Mouse (Mus musculus) neural tube, embryonic 13.5 days (tissue): ENCODE data around the gene Creb3. TPM values are rescaled to one million over a fixed set of nuclear protein-coding genes. Genes with fewer than 3 reads are reported as not detected.
"Not testable (repeated sequence)": the region's sequence is repeated elsewhere in the genome, so short reads cannot be mapped to it uniquely, and the experiment has no call there.

Experiments used
- ATAC-seq: fragments of 200-750 bp; cut with Nextera tagmentation; 2 replicates; pipeline ENCODE4 v1.8.0; 2017; ENCODE audit warnings: low read depth, mild to moderate bottlenecking, moderate TSS enrichment, moderate library complexity
- H3K27ac ChIP-seq: fragments of 300-500 bp; sonication (generic); replicated peaks from 2 replicates; pipeline ENCODE4 v1.5.1; 2015; ENCODE audit warnings: moderate library complexity, mild to moderate bottlenecking, inconsistent platforms
- H3K27me3 ChIP-seq: fragments of 300-500 bp; sonication (generic); 2 replicates; pipeline ENCODE4 v1.6.1; 2015; ENCODE audit warnings: mild to moderate bottlenecking, inconsistent platforms
- H3K36me3 ChIP-seq: fragments of 300-500 bp; sonication (generic); 2 replicates; pipeline ENCODE4 v1.6.1; 2015; ENCODE audit warnings: mild to moderate bottlenecking, inconsistent platforms
- H3K4me1 ChIP-seq: fragments of 300-500 bp; sonication (generic); replicated peaks from 2 replicates; pipeline ENCODE4 v1.6.1; 2015; ENCODE audit warnings: inconsistent platforms
- H3K4me2 ChIP-seq: fragments of 300-500 bp; sonication (generic); 2 replicates; pipeline ENCODE4 v1.6.1; 2015; ENCODE audit warnings: inconsistent platforms, mild to moderate bottlenecking, moderate library complexity
- H3K4me3 ChIP-seq: fragments of 300-500 bp; sonication (generic); 2 replicates; pipeline ENCODE4 v1.5.1; 2015; ENCODE audit warnings: mild to moderate bottlenecking, inconsistent platforms
- H3K9ac ChIP-seq: fragments of 300-500 bp; sonication (generic); 2 replicates; pipeline ENCODE4 v1.6.1; 2015; ENCODE audit warnings: moderate library complexity, mild to moderate bottlenecking, inconsistent platforms
- H3K9me3 ChIP-seq: fragments of 300-500 bp; sonication (generic); 2 replicates; pipeline ENCODE4 v1.6.1; 2016; ENCODE audit warnings: inconsistent platforms
- WGBS: fragments of 180-500 bp; shearing (Covaris S2); methylation state at CpG from one replicate; pipeline ENCODE4 v1.1.7; 2015; 5-methylcytosine and 5-hydroxymethylcytosine counted together
- polyA plus RNA-seq: library from polyadenylated mRNA; unstranded; fragments of >200 nt; fragmentation: Nextera tagmentation; extraction: Ambion mirVana; gene quantifications from 2 replicates; pipeline ENCODE4 v1.2.1, GENCODE M21; 2015

Gene Creb3
- polyA plus RNA-seq, 1 experiment from 2014 or later: 88.9 TPM

DNA sequence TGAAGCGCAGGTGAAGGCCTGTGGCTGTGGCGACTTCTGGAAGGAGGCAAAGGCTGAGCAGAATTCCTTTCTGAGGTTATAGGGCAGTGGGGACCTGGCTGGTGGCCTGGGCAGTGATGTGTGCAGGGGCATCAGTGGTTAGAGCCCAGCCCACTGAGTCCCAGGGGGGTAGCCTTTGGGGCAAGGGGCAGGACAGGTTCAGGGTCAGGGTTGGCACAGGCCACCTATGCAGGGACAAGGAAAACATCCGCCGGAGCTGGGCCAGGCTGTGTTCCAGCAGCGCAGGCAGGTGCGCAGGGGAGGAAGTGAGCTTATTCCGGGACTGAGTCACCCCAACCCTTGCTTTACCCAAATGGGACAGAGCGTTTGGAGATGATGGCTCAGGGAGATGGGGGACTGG, 24.3 kb downstream of the Creb3 start:
- H3K27me3 ChIP-seq: no peaks in the 10 kb centered on the region
- H3K4me2 ChIP-seq: no peak overlapping the region
- WGBS: 80% methylated on average over 8 of the region's 8 CpGs
- ATAC-seq: no peak; the same call in 1 of the 2 replicates
- H3K27ac ChIP-seq: no peak overlapping the region
- no peak overlapping the region for H3K9ac ChIP-seq
- H3K36me3 ChIP-seq: peaks cover 35% of the 10 kb centered on the region
- H3K4me1 ChIP-seq: no peaks in the 10 kb centered on the region
- no peaks in the 10 kb centered on the region for H3K9me3 ChIP-seq
- H3K4me3 ChIP-seq: no peak overlapping the region

DNA sequence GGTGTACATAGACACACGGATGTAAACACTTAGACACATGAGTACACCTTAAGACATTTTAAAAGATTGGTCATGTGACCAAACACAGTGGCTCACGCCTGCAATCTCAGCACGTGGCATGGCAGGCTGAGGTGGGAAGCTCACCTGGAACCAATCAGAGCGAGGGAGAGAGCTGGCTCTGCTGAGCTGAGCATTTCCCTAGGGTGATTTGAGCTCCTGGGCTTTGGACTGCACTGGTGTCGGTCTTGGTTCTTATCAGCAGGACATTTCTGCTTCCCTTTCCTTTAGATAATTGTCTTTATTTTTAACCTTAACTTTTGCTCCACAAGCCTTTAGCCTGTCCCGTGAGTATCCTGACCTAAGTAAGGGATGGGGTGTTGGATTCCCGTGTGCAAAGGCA, 25.5 kb downstream of the Creb3 start:
- H3K4me2 ChIP-seq: no peak overlapping the region
- no peaks in the 10 kb centered on the region for H3K27me3 ChIP-seq
- 64% methylated on average over 7 of the region's 7 CpGs for WGBS
- H3K9ac ChIP-seq: no peak overlapping the region
- no peak for ATAC-seq
- H3K9me3 ChIP-seq: no peaks in the 10 kb centered on the region
- H3K27ac ChIP-seq: no peak overlapping the region
- no peak overlapping the region for H3K4me3 ChIP-seq
- no peaks in the 10 kb centered on the region for H3K4me1 ChIP-seq
- peaks cover 22% of the 10 kb centered on the region for H3K36me3 ChIP-seq

DNA sequence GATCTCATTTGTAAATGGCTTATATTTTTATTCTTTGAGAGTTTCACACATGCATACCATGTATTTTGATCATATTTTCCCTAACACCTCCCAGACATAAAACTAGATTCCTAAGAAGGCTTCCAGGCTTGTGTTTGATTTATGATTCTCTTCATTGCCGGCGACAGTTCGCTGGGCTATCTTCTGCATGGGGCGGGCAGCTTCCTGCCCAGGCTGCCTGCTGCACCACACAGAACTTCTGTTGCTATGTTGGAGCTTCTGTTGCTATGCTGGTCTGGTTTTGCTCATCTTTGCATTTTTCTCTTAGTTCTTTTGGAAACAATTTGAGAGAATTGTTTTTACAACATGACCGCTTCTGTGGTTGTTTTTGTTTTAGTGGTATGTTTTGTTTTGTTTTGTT, 29.4 kb downstream of the Creb3 start:
- no peak overlapping the region for H3K9ac ChIP-seq
- H3K27ac ChIP-seq: no peak overlapping the region
- no peaks in the 10 kb centered on the region for H3K36me3 ChIP-seq
- no peak overlapping the region for H3K4me3 ChIP-seq
- H3K4me2 ChIP-seq: no peak overlapping the region
- H3K27me3 ChIP-seq: no peaks in the 10 kb centered on the region
- ATAC-seq: no peak
- no peaks in the 10 kb centered on the region for H3K9me3 ChIP-seq
- WGBS: 74% methylated on average over 5 of the region's 5 CpGs
- no peaks in the 10 kb centered on the region for H3K4me1 ChIP-seq

DNA sequence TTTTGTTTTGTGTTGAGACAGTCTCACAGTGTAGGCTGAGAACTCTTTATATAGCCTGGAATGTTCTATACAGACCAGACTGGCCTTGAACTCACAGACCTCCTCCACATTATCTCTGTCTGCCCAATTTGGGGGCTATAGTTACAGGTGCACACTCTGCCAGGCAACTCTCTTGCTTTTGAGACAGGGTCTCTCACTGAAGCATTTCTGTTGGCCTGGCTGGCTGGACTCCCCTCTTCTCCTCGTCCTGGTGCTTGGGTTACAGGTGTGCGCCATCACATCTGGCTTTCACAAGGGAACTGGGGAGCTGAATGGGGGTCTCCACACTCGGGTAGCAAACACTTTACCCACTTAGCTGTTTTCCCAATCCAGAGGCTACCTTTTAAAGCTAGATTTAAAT, 29.8 kb downstream of the Creb3 start:
- H3K27me3 ChIP-seq: no peaks in the 10 kb centered on the region
- no peak overlapping the region for H3K9ac ChIP-seq
- WGBS: 82% methylated on average over 3 of the region's 3 CpGs
- no peaks in the 10 kb centered on the region for H3K4me1 ChIP-seq
- ATAC-seq: no peak
- no peaks in the 10 kb centered on the region for H3K36me3 ChIP-seq
- H3K4me3 ChIP-seq: no peak overlapping the region
- no peak overlapping the region for H3K27ac ChIP-seq
- H3K9me3 ChIP-seq: no peaks in the 10 kb centered on the region
- H3K4me2 ChIP-seq: no peak overlapping the region

DNA sequence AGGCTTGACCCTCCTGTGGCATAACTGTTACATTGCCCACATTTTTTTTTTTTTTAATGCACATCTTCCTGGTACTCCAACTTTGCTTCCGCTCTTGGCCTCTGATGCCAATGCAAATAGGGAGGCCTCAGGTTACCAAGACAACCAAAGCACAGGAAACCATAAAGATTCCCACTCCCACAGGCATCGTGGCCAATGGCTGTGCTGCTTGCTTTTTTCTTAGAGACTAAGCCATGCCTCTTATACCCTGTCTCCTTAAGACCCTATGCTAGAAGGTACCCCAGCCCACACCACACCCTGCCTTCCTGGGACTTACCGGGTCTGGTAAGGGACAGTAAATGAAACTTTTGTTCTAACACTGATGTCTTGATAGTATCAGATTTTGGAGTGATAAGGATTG, 31.3 kb downstream of the Creb3 start:
- no peaks in the 10 kb centered on the region for H3K9me3 ChIP-seq
- no peak overlapping the region for H3K27ac ChIP-seq
- no peaks in the 10 kb centered on the region for H3K4me1 ChIP-seq
- H3K9ac ChIP-seq: no peak overlapping the region
- WGBS: 65% methylated on average over 3 of the region's 3 CpGs
- H3K4me2 ChIP-seq: no peak overlapping the region
- no peak overlapping the region for H3K4me3 ChIP-seq
- no peaks in the 10 kb centered on the region for H3K27me3 ChIP-seq
- no peaks in the 10 kb centered on the region for H3K36me3 ChIP-seq
- no peak for ATAC-seq

DNA sequence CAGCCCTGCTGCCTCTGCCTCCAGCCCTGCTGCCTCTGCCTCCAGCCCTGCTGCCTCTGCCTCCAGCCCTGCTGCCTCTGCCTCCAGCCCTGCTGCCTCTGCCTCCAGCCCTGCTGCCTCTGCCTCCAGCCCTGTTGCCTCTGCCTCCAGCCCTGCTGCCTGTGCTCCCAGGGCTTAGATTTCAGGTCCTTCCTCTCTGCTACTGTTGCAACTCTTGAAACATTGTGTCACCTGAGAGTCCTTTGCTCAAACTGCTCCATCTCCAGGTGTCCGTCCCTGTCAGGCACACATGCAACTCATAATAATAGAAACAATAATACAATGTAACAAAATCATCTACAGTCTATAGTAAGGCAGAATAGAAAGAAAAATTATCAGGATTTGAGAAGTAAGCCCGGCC, 34.5 kb downstream of the Creb3 start:
- not testable (repeated sequence) for H3K4me1 ChIP-seq, H3K4me3 ChIP-seq, H3K4me2 ChIP-seq, H3K27ac ChIP-seq, H3K36me3 ChIP-seq, ATAC-seq, H3K9me3 ChIP-seq, H3K9ac ChIP-seq, H3K27me3 ChIP-seq
- 84% methylated on average over 2 of the region's 2 CpGs for WGBS

DNA sequence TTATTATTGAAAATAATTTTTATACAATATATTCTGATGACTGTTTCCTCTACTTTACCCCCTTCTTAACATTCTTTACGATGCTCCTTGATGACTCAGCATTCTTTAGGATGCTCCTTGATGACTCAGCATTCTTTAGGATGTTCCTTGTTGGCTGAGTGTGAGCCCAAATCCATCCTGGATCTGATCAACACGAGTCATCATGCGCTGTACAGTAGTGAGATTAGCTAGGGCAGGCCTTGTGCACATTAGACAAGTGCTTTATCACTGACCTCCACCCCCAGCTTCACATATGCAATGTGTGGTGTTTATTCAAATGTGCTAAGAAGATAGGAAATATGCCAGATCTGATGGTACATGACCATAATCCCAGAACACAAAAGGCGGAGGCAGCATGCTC, 36.1 kb downstream of the Creb3 start:
- ATAC-seq: no peak
- no peaks in the 10 kb centered on the region for H3K4me1 ChIP-seq
- H3K27ac ChIP-seq: no peak overlapping the region
- WGBS: 87% methylated on average over 4 of the region's 4 CpGs
- no peaks in the 10 kb centered on the region for H3K9me3 ChIP-seq
- H3K36me3 ChIP-seq: no peaks in the 10 kb centered on the region
- H3K4me2 ChIP-seq: no peak overlapping the region
- no peak overlapping the region for H3K4me3 ChIP-seq
- no peak overlapping the region for H3K9ac ChIP-seq
- no peaks in the 10 kb centered on the region; the same call in 1 of the 2 replicates for H3K27me3 ChIP-seq

DNA sequence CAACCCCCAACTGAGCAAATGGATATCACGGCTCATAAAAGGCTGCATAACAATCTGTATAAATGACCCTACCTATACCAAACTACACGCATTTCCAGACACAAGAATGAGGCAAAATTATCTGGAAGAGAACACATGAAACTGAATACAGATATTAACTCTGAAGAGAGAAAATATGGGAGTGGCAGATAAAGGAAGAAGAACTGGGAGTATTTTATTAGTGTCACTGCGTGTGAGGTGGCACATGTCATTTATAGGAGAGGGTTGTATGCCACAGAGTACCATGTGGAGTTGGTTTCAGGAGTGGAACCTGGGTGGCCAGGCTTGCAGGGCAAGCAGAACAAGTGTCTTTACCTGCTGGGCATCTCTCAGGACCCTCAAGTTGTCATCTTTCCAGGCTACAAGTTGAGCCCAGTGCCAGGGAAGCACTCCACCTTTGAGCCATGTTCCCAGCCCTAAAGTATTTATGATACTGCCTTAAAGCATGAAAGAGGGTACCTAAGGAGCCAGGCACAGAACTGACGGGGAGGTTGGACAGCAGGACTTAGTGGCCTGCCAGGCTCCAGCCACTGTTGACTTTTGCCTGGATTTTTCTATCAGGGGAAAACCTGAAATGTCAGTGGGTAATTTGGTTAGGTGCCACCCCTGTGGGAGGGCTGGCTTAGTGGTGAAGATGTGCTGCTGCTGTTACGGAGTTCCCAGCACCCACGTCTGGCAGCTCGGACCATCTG, 36.7 kb downstream of the Creb3 start:
- no peaks in the 10 kb centered on the region for H3K9me3 ChIP-seq
- H3K27me3 ChIP-seq: no peaks in the 10 kb centered on the region; the same call in 1 of the 2 replicates
- H3K9ac ChIP-seq: no peak overlapping the region
- H3K4me2 ChIP-seq: no peak overlapping the region
- ATAC-seq: no peak
- H3K4me1 ChIP-seq: no peaks in the 10 kb centered on the region
- H3K36me3 ChIP-seq: no peaks in the 10 kb centered on the region
- no peak overlapping the region for H3K4me3 ChIP-seq
- H3K27ac ChIP-seq: no peak overlapping the region
- WGBS: 84% methylated on average over 7 of the region's 7 CpGs

DNA sequence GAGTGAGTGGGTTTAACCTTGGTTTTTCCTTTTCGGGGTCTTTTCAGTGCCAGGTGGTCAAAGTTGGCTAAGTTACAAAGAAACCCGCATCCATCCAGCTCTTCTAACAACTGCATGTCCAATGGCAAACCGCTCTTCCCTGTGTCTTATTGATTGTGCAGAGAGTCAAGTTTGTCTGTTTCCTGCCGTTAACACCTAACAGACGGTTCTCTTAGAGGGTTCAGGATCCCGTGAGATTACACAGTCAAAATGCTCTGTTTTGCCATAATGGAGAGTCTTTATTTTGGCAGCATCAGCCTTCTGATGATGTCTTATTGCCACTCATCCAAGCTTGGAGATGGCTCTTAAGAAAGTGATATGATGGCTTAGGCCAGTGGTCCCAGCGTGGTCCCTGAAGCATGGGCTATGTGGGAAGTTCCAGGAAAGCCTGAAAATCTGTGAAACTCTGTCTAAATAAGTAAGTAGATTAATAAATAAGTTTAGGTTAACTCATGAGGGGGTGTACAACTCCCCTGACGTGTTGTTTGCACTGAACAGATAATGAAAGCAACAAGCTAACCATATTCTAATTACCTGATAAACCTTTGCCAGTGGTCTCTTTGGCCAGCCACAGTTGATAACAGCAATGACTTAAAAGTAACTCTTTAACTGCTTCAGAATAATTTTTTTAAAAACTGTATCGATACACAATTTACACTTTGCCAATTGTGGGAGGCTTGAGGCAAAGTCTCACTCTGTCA, 38.2 kb downstream of the Creb3 start:
- H3K4me3 ChIP-seq: no peak overlapping the region
- WGBS: 83% methylated on average over 9 of the region's 9 CpGs
- no peaks in the 10 kb centered on the region for H3K4me1 ChIP-seq
- no peak overlapping the region for H3K27ac ChIP-seq
- H3K9me3 ChIP-seq: no peaks in the 10 kb centered on the region
- no peak overlapping the region for H3K9ac ChIP-seq
- ATAC-seq: no peak
- no peak overlapping the region for H3K4me2 ChIP-seq
- no peaks in the 10 kb centered on the region; the same call in 1 of the 2 replicates for H3K27me3 ChIP-seq
- H3K36me3 ChIP-seq: no peaks in the 10 kb centered on the region

DNA sequence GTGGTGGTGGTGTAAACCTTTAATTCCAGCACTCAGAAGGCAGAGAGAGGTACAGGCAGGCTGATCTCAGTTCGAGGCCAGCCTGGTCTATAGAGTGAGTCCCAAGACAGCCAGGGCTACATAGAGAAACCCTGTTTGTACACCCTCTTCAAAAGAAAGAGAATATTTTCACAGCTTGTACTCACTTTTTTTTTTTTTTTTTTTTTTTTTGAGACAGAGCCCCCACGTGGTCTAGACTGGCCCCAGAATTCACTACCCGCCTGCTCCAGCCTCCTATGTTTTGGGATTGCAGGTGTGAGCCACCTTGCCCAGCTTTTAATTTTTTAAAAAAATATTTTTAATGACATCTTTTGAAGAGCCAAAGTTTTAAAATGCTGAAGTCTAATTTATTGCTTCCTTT, 42.0 kb downstream of the Creb3 start:
- 65% methylated on average over 3 of the region's 3 CpGs for WGBS
- ATAC-seq: no peak
- Histone ChIP-seq H3K4me2 (no peak overlapping the region), H3K4me1 (no peaks in the 10 kb centered on the region), H3K36me3 (no peaks in the 10 kb centered on the region), H3K4me3 (no peak overlapping the region), H3K27me3 (no peaks in the 10 kb centered on the region; the same call in 1 of the 2 replicates), H3K9me3 (no peaks in the 10 kb centered on the region), H3K9ac (no peak overlapping the region), H3K27ac (no peak overlapping the region)

DNA sequence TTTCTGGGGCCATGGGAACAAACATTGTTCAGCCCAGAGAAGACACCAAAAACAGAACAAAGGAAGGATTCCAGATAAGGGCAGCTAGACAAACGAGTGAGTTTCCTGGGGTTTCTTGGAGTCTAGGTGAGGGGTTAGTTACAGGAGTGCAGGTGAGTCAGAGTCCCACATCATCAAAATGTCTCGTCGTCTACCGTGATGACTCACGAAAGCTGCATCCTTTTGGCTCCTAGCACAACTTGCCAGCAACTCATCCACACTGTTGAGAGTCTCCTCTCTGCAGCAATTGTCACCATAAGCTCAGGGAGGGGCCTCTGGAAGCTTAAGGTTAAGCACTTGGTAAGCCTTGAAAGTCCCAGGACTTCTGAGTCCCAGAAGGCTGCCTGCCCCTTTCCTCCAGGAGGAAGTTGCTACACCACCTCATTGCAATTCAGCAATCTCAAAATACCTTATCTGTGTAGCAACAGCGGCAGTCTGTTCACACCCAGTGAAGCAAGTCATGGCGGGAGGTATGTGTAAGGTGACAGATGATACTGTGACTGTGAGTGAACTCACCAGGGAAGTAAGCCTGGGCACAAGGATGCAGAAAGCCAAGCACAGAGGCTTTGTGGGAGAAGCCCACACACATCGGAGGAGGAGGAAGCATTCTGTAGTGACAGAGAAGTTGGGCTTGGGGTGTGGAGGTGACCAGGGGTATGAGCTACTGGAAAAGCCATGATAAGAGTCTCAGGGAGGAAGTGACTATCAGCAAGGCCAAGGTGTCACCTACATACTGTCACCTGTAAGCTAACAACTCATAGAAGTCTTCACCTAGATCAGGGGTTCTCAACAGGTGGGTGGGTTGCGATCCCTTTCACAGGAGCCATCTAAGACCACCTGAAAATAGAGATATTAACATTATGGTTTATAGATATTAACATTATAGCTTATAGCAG, 42.9 kb downstream of the Creb3 start:
- ATAC-seq: no peak
- WGBS: 79% methylated on average over 9 of the region's 9 CpGs
- Histone ChIP-seq H3K36me3 (no peaks in the 10 kb centered on the region), H3K27ac (no peak overlapping the region), H3K4me3 (no peak overlapping the region), H3K4me1 (no peaks in the 10 kb centered on the region), H3K9ac (no peak overlapping the region), H3K27me3 (no peaks in the 10 kb centered on the region; the same call in 1 of the 2 replicates), H3K9me3 (no peaks in the 10 kb centered on the region), H3K4me2 (no peak overlapping the region)

DNA sequence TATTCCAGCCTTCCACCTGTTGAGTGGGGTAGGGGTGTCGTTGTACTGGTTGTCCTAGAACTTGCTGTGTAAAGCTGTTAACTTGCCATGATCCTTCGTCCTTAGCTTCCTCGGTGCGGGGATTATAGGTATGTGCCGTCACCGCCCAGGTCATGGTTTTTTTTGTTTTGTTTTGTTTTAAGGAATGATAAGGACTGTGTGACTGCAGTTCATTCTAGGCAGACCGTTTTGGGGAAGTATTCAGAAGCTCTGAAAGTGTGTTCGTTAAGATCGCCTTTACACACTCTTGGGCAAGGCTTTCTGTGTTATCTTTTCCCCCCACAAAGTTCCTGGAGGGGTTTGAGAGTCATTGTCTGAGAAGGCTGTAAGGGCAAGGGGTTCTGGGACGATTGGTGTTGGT, 50.4 kb downstream of the Creb3 start:
- Histone ChIP-seq H3K4me2 (no peak overlapping the region), H3K27ac (no peak overlapping the region), H3K36me3 (no peaks in the 10 kb centered on the region), H3K4me1 (no peaks in the 10 kb centered on the region), H3K4me3 (no peak overlapping the region), H3K9ac (no peak overlapping the region), H3K27me3 (no peaks in the 10 kb centered on the region), H3K9me3 (no peaks in the 10 kb centered on the region)
- WGBS: 75% methylated on average over 10 of the region's 10 CpGs
- ATAC-seq: no peak
